Mouse (Mus musculus): ENCODE measurements at regions not wholly inside any gene's neighbourhood (a gene's known extent, or its start where the extent isn't known, plus 50 kb on each side); places are given as distances from the start of the nearest gene placed in this dataset.

DNA sequence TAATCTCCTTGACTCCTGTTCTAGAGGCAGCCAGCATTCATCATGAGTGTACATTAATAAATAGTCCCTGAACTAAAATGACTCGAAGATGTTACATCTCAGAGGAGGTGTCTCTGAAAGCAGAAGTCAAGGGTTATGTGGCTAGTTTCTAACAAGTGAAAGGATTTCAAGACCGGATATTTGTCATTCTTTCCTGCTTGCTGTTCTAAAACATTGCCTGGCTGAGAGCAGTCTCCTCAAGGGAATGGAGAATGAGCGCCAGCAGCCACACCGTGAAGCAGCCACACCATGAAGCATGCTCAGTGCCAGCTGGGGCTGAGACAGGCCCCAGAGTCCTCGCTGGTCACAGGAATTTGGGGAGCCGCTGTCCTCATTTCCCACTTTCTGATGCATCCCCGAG, 71.8 kb downstream of the Sox1 start:
- TF ChIP-seq POLR2A (IDR thresholded peaks at IDR 0.05; ENCODE audit: low read depth, low read length) (no peak), CTCF (conservative IDR thresholded peaks at IDR 0.05; ENCODE audit: insufficient read depth, insufficient read length, low read depth, low read length) (no peak)
